ENCODE assay signal across 16 mouse cellular contexts in genomic region chr9:38954124-38954416, GRCm38 (mm10). TPM values are rescaled to one million over a fixed set of nuclear protein-coding genes. Genes with fewer than 3 reads are reported as not detected.
DNase-seq lines count a peak whose midpoint lies in the region; ATAC-seq and TF ChIP-seq lines count a peak whose summit lies in the region.
"Had no signal": no experiment of that assay in that cellular context is flagged by ENCODE, and none has a peak within 500 bp of the region (broad histone marks: within the 10 kb centered on the region; RNA-seq: fewer than 3 reads in every experiment).

No protein-coding gene starts in this region.

- H3K4me1 ChIP-seq in kidney, embryonic 16.5 days (ENCODE audit: insufficient read depth, low read length) = no peaks in the 10 kb centered on the region
- no peaks in the 10 kb centered on the region for H3K4me1 ChIP-seq in ES-E14 (ENCODE audit: control insufficient read depth in 2 of 2, insufficient read depth in 2 of 2, low read length in 2 of 2, poor library complexity in 1 of 2)
- H3K4me1 ChIP-seq in limb, embryonic 14.5 days (ENCODE audit: control insufficient read depth, insufficient read depth, low read length) = no peaks in the 10 kb centered on the region

- H3K27ac ChIP-seq in kidney, embryonic 16.5 days (ENCODE audit: low read length) = no peak overlapping the region
- no peak overlapping the region for H3K27ac ChIP-seq in ES-E14 (ENCODE audit: insufficient read depth, low read depth, low read length, poor library complexity, severe bottlenecking)
- H3K27ac ChIP-seq in limb, embryonic 14.5 days (replicated peaks; ENCODE audit: low read depth, low read length) = no peak overlapping the region

- no peak overlapping the region for H3K4me3 ChIP-seq in kidney, embryonic 16.5 days (ENCODE audit: low read length)
- H3K4me3 ChIP-seq in ES-E14 (ENCODE audit: insufficient read depth in 1 of 2, low read depth in 1 of 2, low read length in 2 of 2, poor library complexity in 1 of 2, severe bottlenecking in 1 of 2) = no peak overlapping the region
- no peak overlapping the region for H3K4me3 ChIP-seq in limb, embryonic 14.5 days (replicated peaks; ENCODE audit: low read length)

- 77% methylated on average over 4 of the region's 4 CpGs for WGBS in kidney, embryonic 16.5 days
- WGBS in limb, embryonic 14.5 days = 82% methylated on average over 4 of the region's 4 CpGs

- ATAC-seq in kidney, embryonic 16.5 days (ENCODE audit: low FRiP score, low TSS enrichment) = no peak
- ATAC-seq in limb, embryonic 14.5 days (ENCODE audit: low FRiP score, low read depth) = no peak

- peak; percentile 38 for DNase-seq in adrenal gland, adult 2 months
- DNase-seq in adrenal gland, postnatal 4 days (ENCODE audit: low spot score in 2 of 2) = no peak
- DNase-seq in kidney, adult 9 months = peak; percentile 13
- peak; percentile 12 for DNase-seq in ES-E14 (ENCODE audit: low read depth, low spot score)
- peak; percentile 31 for DNase-seq in limb, embryonic 14.5 days (ENCODE audit: low spot score)
- no peak for DNase-seq in urinary bladder, postnatal 25 days (ENCODE audit: low spot score)
- DNase-seq in ovary, adult 18-20 months (ENCODE audit: low spot score) = no peak
- DNase-seq: B cell, adult 2 months; cerebellum, adult 18-20 months; thymus, postnatal 36 days had no signal

- H3K4me2 ChIP-seq in kidney, embryonic 16.5 days (replicated peaks; ENCODE audit: low read depth, low read length) = no peak overlapping the region
- H3K4me2 ChIP-seq in limb, embryonic 14.5 days (replicated peaks; ENCODE audit: low read depth, low read length, severe bottlenecking) = no peak overlapping the region
- H3K4me2 ChIP-seq: midbrain, embryonic 11.5 days had no signal

- H3K9ac ChIP-seq in kidney, embryonic 16.5 days (replicated peaks; ENCODE audit: low read length) = no peak overlapping the region
- no peak overlapping the region for H3K9ac ChIP-seq in ES-E14 (ENCODE audit: insufficient read depth, low read depth, low read length, poor library complexity, severe bottlenecking)
- no peak overlapping the region for H3K9ac ChIP-seq in limb, embryonic 14.5 days (ENCODE audit: low read depth, low read length, severe bottlenecking)

- in situ Hi-C loops in ES-E14 (cut with MboI; ENCODE audit: low sequenced_read_pairs in 2 of 2, unreplicated experiment in 2 of 2) = no loop called here

- no peaks in the 10 kb centered on the region for H3K9me3 ChIP-seq in kidney, embryonic 16.5 days (ENCODE audit: low read length)
- H3K9me3 ChIP-seq in ES-E14 (ENCODE audit: control insufficient read depth, insufficient read depth, low read depth, low read length) = no peaks in the 10 kb centered on the region
- no peaks in the 10 kb centered on the region for H3K9me3 ChIP-seq in limb, embryonic 14.5 days (ENCODE audit: control insufficient read depth, low read length)

- no peak for TF ChIP-seq POLR2A in limb, embryonic 14.5 days (IDR thresholded peaks at IDR 0.05; ENCODE audit: borderline replicate concordance, extremely low read depth, insufficient read depth, insufficient read length)

- H3K27me3 ChIP-seq in kidney, embryonic 16.5 days (ENCODE audit: insufficient read depth, low read length) = no peaks in the 10 kb centered on the region
- H3K27me3 ChIP-seq in limb, embryonic 14.5 days (ENCODE audit: control insufficient read depth, insufficient read depth, low read length) = no peaks in the 10 kb centered on the region

- H3K36me3 ChIP-seq in kidney, embryonic 16.5 days (ENCODE audit: insufficient read depth, low read length) = no peaks in the 10 kb centered on the region
- H3K36me3 ChIP-seq in ES-E14 (ENCODE audit: control insufficient read depth, insufficient read depth, low read length, poor library complexity, severe bottlenecking) = no peaks in the 10 kb centered on the region
- H3K36me3 ChIP-seq in limb, embryonic 14.5 days (ENCODE audit: control insufficient read depth, insufficient read depth, low read length) = no peaks in the 10 kb centered on the region

TF ChIP-seq in ES-E14, 5 proteins besides CTCF, POLR2A, EP300 and RAD21:
- TF ChIP-seq ZNF384 (IDR thresholded peaks at IDR 0.05; ENCODE audit: low read depth, low read length) = no peak
- no peak for TF ChIP-seq CHD2 (IDR thresholded peaks at IDR 0.05; ENCODE audit: low read depth, low read length)
- peak; percentile 52; the same call in 1 of the 2 replicates for TF ChIP-seq ZC3H11A (IDR thresholded peaks at IDR 0.05; ENCODE audit: borderline replicate concordance, low read depth, low read length)

RNA-seq across cellular contexts. Expression of gene Olfr933, which starts 18.0 kb away (rescaled TPM):
- under 1 TPM in 1 of 2 experiments, not detected in 1; 0.17 TPM for total RNA-seq in adrenal gland, adult 2 months (2021)
- not detected in 2 replicates for polyA plus RNA-seq in adrenal gland, adult 2 months (2012; rRNA removed)
- total RNA-seq in adrenal gland, postnatal 4 days (2021) = under 1 TPM in 1 of 2 experiments, not detected in 1; 0.11 TPM
- not detected in 2 replicates for polyA plus RNA-seq in kidney, embryonic 16.5 days (2015; fragmentation: Nextera tagmentation; extraction: Ambion mirVana)
- not detected in 2 replicates for total RNA-seq in ES-E14 (2012; rRNA removed)
- not detected in 2 replicates for polyA plus RNA-seq in limb, embryonic 14.5 days (2012; rRNA removed)
- polyA plus RNA-seq in limb, embryonic 14.5 days (2014; fragmentation: Nextera tagmentation; extraction: Ambion mirVana) = not detected in 2 replicates
- total RNA-seq: adrenal gland, adult 18-20 months; layer of hippocampus, postnatal 25 days had no signal
- polyA plus RNA-seq: gonadal fat pad, adult 2 months; liver, embryonic 16.5 days; midbrain, embryonic 11.5 days had no signal

RNA-seq across cellular contexts. Expression of gene Olfr930, which starts 24.5 kb away (rescaled TPM):
- total RNA-seq in adrenal gland, adult 2 months (2021) = not detected
- not detected in 2 replicates for polyA plus RNA-seq in adrenal gland, adult 2 months (2012; rRNA removed)
- total RNA-seq in adrenal gland, postnatal 4 days (2021) = not detected
- polyA plus RNA-seq in kidney, embryonic 16.5 days (2015; fragmentation: Nextera tagmentation; extraction: Ambion mirVana) = not detected in 2 replicates
- not detected in 2 replicates for total RNA-seq in ES-E14 (2012; rRNA removed)
- polyA plus RNA-seq in limb, embryonic 14.5 days (2012; rRNA removed) = not detected in 2 replicates
- polyA plus RNA-seq in limb, embryonic 14.5 days (2014; fragmentation: Nextera tagmentation; extraction: Ambion mirVana) = not detected in 2 replicates
- total RNA-seq: adrenal gland, adult 18-20 months; layer of hippocampus, postnatal 25 days had no signal
- polyA plus RNA-seq: gonadal fat pad, adult 2 months; liver, embryonic 16.5 days; midbrain, embryonic 11.5 days had no signal

RNA-seq across cellular contexts. Expression of gene Olfr934, which starts 34.0 kb away (rescaled TPM):
- total RNA-seq in adrenal gland, adult 2 months (2021) = not detected
- polyA plus RNA-seq in adrenal gland, adult 2 months (2012; rRNA removed) = not detected in 2 replicates
- total RNA-seq in adrenal gland, postnatal 4 days (2021) = not detected
- not detected in 2 replicates for polyA plus RNA-seq in kidney, embryonic 16.5 days (2015; fragmentation: Nextera tagmentation; extraction: Ambion mirVana)
- total RNA-seq in ES-E14 (2012; rRNA removed) = not detected in 2 replicates
- not detected in 2 replicates for polyA plus RNA-seq in limb, embryonic 14.5 days (2012; rRNA removed)
- polyA plus RNA-seq in limb, embryonic 14.5 days (2014; fragmentation: Nextera tagmentation; extraction: Ambion mirVana) = not detected in 2 replicates
- total RNA-seq: adrenal gland, adult 18-20 months; layer of hippocampus, postnatal 25 days had no signal
- polyA plus RNA-seq: gonadal fat pad, adult 2 months; liver, embryonic 16.5 days; midbrain, embryonic 11.5 days had no signal

RNA-seq across cellular contexts. Expression of gene Olfr935, which starts 45.4 kb away (rescaled TPM):
- not detected for total RNA-seq in adrenal gland, adult 2 months (2021)
- polyA plus RNA-seq in adrenal gland, adult 2 months (2012; rRNA removed) = not detected in 2 replicates
- not detected for total RNA-seq in adrenal gland, postnatal 4 days (2021)
- polyA plus RNA-seq in kidney, embryonic 16.5 days (2015; fragmentation: Nextera tagmentation; extraction: Ambion mirVana) = not detected in 2 replicates
- not detected in 2 replicates for total RNA-seq in ES-E14 (2012; rRNA removed)
- not detected in 2 replicates for polyA plus RNA-seq in limb, embryonic 14.5 days (2012; rRNA removed)
- not detected in 2 replicates for polyA plus RNA-seq in limb, embryonic 14.5 days (2014; fragmentation: Nextera tagmentation; extraction: Ambion mirVana)
- total RNA-seq: adrenal gland, adult 18-20 months; layer of hippocampus, postnatal 25 days had no signal
- polyA plus RNA-seq: gonadal fat pad, adult 2 months; liver, embryonic 16.5 days; midbrain, embryonic 11.5 days had no signal

Comparison
In these comparisons a context has a peak if more than half of its experiments do, and no peak if none do; other contexts are left out.
1. DNase-seq: peak in adrenal gland, adult 2 months (single experiment), kidney, adult 9 months (single experiment), ES-E14 (single experiment) and limb, embryonic 14.5 days (single experiment); none in adrenal gland, postnatal 4 days (0 of 2), urinary bladder, postnatal 25 days (single experiment) and ovary, adult 18-20 months (single experiment).